Mouse (Mus musculus): ENCODE results near the gene Slc28a3. TPM values are rescaled to one million over a fixed set of nuclear protein-coding genes. Genes with fewer than 3 reads are reported as not detected.

Slc28a3 gene
- polyA plus RNA-seq, 1 experiment: not detected

GRCm38 (mm10) chr13:58542601-58543041, 68.1 kb downstream of the Slc28a3 start:
- no peak overlapping the region for H3K27ac ChIP-seq (ENCODE audit: insufficient read depth, low read length)
- H3K4me3 ChIP-seq (ENCODE audit: insufficient read depth, low read length): no peak overlapping the region
- no peaks in the 10 kb centered on the region for H3K4me1 ChIP-seq (ENCODE audit: control insufficient read depth, insufficient read depth, low read length)
- no peak for TF ChIP-seq CTCF (IDR thresholded peaks at IDR 0.05; ENCODE audit: borderline replicate concordance, insufficient read depth, low read length)
- TF ChIP-seq POLR2A (IDR thresholded peaks at IDR 0.05; ENCODE audit: low read depth, low read length): no peak

- H3K4me3 ChIP-seq (ENCODE audit: insufficient read depth, low read length): no peak overlapping the region
- H3K4me1 ChIP-seq (ENCODE audit: control insufficient read depth, insufficient read depth, low read length): no peaks in the 10 kb centered on the region
- H3K27ac ChIP-seq (ENCODE audit: insufficient read depth, low read length): no peak overlapping the region
- TF ChIP-seq POLR2A (IDR thresholded peaks at IDR 0.05; ENCODE audit: low read depth, low read length): no peak
- TF ChIP-seq CTCF (IDR thresholded peaks at IDR 0.05; ENCODE audit: borderline replicate concordance, insufficient read depth, low read length): no peak
Observed at GRCm38 (mm10) chr13:58542167-58542566, 68.5 kb downstream of the Slc28a3 start.

GRCm38 (mm10) chr13:58541620-58542019, 69.1 kb downstream of the Slc28a3 start:
- H3K4me1 ChIP-seq (ENCODE audit: control insufficient read depth, insufficient read depth, low read length): no peaks in the 10 kb centered on the region
- no peak overlapping the region for H3K27ac ChIP-seq (ENCODE audit: insufficient read depth, low read length)
- TF ChIP-seq POLR2A (IDR thresholded peaks at IDR 0.05; ENCODE audit: low read depth, low read length): no peak
- TF ChIP-seq CTCF (IDR thresholded peaks at IDR 0.05; ENCODE audit: borderline replicate concordance, insufficient read depth, low read length): no peak
- no peak overlapping the region for H3K4me3 ChIP-seq (ENCODE audit: insufficient read depth, low read length)

- no peak overlapping the region for H3K27ac ChIP-seq (ENCODE audit: insufficient read depth, low read length)
- peaks cover 9% of the 10 kb centered on the region for H3K4me1 ChIP-seq (ENCODE audit: control insufficient read depth, insufficient read depth, low read length)
- H3K4me3 ChIP-seq (ENCODE audit: insufficient read depth, low read length): no peak overlapping the region
- no peak for TF ChIP-seq CTCF (IDR thresholded peaks at IDR 0.05; ENCODE audit: borderline replicate concordance, insufficient read depth, low read length)
- TF ChIP-seq POLR2A (IDR thresholded peaks at IDR 0.05; ENCODE audit: low read depth, low read length): no peak
Observed at GRCm38 (mm10) chr13:58538966-58539365, 71.7 kb downstream of the Slc28a3 start.

- TF ChIP-seq CTCF (IDR thresholded peaks at IDR 0.05; ENCODE audit: borderline replicate concordance, insufficient read depth, low read length) (no peak), POLR2A (IDR thresholded peaks at IDR 0.05; ENCODE audit: low read depth, low read length) (no peak)
- peaks cover 10% of the 10 kb centered on the region for H3K4me1 ChIP-seq (ENCODE audit: control insufficient read depth, insufficient read depth, low read length)
- H3K27ac ChIP-seq (ENCODE audit: insufficient read depth, low read length): no peak overlapping the region
- no peak overlapping the region for H3K4me3 ChIP-seq (ENCODE audit: insufficient read depth, low read length)
Observed at GRCm38 (mm10) chr13:58538366-58538765, 72.3 kb downstream of the Slc28a3 start.

GRCm38 (mm10) chr13:58537916-58538233, 72.8 kb downstream of the Slc28a3 start:
- no peak for TF ChIP-seq CTCF (IDR thresholded peaks at IDR 0.05; ENCODE audit: borderline replicate concordance, insufficient read depth, low read length)
- no peak for TF ChIP-seq POLR2A (IDR thresholded peaks at IDR 0.05; ENCODE audit: low read depth, low read length)
- no peak overlapping the region for H3K4me3 ChIP-seq (ENCODE audit: insufficient read depth, low read length)
- H3K4me1 ChIP-seq (ENCODE audit: control insufficient read depth, insufficient read depth, low read length): peaks cover 10% of the 10 kb centered on the region
- no peak overlapping the region for H3K27ac ChIP-seq (ENCODE audit: insufficient read depth, low read length)

- TF ChIP-seq CTCF (IDR thresholded peaks at IDR 0.05; ENCODE audit: borderline replicate concordance, insufficient read depth, low read length) (no peak), POLR2A (IDR thresholded peaks at IDR 0.05; ENCODE audit: low read depth, low read length) (no peak)
- Histone ChIP-seq H3K27ac (ENCODE audit: insufficient read depth, low read length) (no peak overlapping the region), H3K4me3 (ENCODE audit: insufficient read depth, low read length) (no peak overlapping the region), H3K4me1 (ENCODE audit: control insufficient read depth, insufficient read depth, low read length) (peaks cover 10% of the 10 kb centered on the region)
Observed at GRCm38 (mm10) chr13:58537232-58537915, 73.3 kb downstream of the Slc28a3 start.

GRCm38 (mm10) chr13:58536466-58537231, 74.0 kb downstream of the Slc28a3 start:
- Histone ChIP-seq H3K4me3 (ENCODE audit: insufficient read depth, low read length) (no peak overlapping the region), H3K27ac (ENCODE audit: insufficient read depth, low read length) (no peak overlapping the region), H3K4me1 (ENCODE audit: control insufficient read depth, insufficient read depth, low read length) (peaks cover 10% of the 10 kb centered on the region)
- no peak for TF ChIP-seq CTCF (IDR thresholded peaks at IDR 0.05; ENCODE audit: borderline replicate concordance, insufficient read depth, low read length)

- Histone ChIP-seq H3K4me1 (ENCODE audit: control insufficient read depth, insufficient read depth, low read length) (peaks cover 10% of the 10 kb centered on the region), H3K4me3 (ENCODE audit: insufficient read depth, low read length) (no peak overlapping the region), H3K27ac (ENCODE audit: insufficient read depth, low read length) (peak overlapping the region; percentile 96)
- TF ChIP-seq CTCF (IDR thresholded peaks at IDR 0.05; ENCODE audit: borderline replicate concordance, insufficient read depth, low read length) (no peak), POLR2A (IDR thresholded peaks at IDR 0.05; ENCODE audit: low read depth, low read length) (no peak)
Observed at GRCm38 (mm10) chr13:58535321-58535720, 75.4 kb downstream of the Slc28a3 start.

- Histone ChIP-seq H3K27ac (ENCODE audit: insufficient read depth, low read length) (peak overlapping the region; percentile 96), H3K4me3 (ENCODE audit: insufficient read depth, low read length) (no peak overlapping the region), H3K4me1 (ENCODE audit: control insufficient read depth, insufficient read depth, low read length) (peaks cover 10% of the 10 kb centered on the region)
- TF ChIP-seq CTCF (IDR thresholded peaks at IDR 0.05; ENCODE audit: borderline replicate concordance, insufficient read depth, low read length) (no peak), POLR2A (IDR thresholded peaks at IDR 0.05; ENCODE audit: low read depth, low read length) (no peak)
Observed at GRCm38 (mm10) chr13:58534861-58535260, 75.8 kb downstream of the Slc28a3 start.

Data from embryonic fibroblast, embryonic 13.5 days (primary cell).